Mouse (Mus musculus): ENCODE results near the gene Nagpa. TPM values are rescaled to one million over a fixed set of nuclear protein-coding genes. Genes with fewer than 3 reads are reported as not detected.
A peak's percentile ranks its signal among the peaks of the same experiment; 100 is the strongest.

Nagpa gene
- polyA plus RNA-seq, 1 experiment from 2014 or later, result 11.4 TPM

DNA sequence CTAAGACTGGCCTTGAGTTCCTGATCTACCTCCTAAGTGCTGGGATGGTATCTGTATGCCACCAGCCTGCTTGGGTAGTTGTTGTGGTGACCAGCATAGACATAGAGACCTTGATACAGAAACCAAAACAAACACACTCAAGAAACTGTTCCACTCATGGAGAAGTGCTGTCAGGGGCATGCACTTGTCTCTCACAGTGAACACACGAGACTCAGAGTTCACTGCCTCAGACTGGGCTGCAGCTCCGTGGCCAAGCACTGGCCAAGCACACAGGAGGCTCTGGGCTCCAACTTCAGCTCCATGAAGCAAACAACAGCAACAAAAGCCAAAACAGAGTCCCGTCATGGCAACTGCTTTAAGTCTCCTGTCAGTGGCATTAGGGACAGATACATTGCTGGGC lies 48.8 kb downstream of the Nagpa start:
- H3K4me3 ChIP-seq (ENCODE audit: low read depth, low read length), result no peak overlapping the region
- H3K27ac ChIP-seq (ENCODE audit: low read length), result no peak overlapping the region
- H3K9me3 ChIP-seq (replicated peaks; ENCODE audit: control insufficient read depth, low read length, poor library complexity, severe bottlenecking), result no peaks in the 10 kb centered on the region
- H3K9ac ChIP-seq (ENCODE audit: low read depth, low read length), result no peak overlapping the region
- no peak overlapping the region for H3K4me2 ChIP-seq (ENCODE audit: low read length)
- no peaks in the 10 kb centered on the region for H3K36me3 ChIP-seq (ENCODE audit: control insufficient read depth, insufficient read depth, low read length)
- peaks cover 13% of the 10 kb centered on the region for H3K4me1 ChIP-seq (ENCODE audit: control insufficient read depth, insufficient read depth, low read length)
- ATAC-seq, result no peak
- no peaks in the 10 kb centered on the region for H3K27me3 ChIP-seq (ENCODE audit: control insufficient read depth, insufficient read depth, low read depth, low read length)
- WGBS, result 68% methylated on average over 3 of the region's 3 CpGs

DNA sequence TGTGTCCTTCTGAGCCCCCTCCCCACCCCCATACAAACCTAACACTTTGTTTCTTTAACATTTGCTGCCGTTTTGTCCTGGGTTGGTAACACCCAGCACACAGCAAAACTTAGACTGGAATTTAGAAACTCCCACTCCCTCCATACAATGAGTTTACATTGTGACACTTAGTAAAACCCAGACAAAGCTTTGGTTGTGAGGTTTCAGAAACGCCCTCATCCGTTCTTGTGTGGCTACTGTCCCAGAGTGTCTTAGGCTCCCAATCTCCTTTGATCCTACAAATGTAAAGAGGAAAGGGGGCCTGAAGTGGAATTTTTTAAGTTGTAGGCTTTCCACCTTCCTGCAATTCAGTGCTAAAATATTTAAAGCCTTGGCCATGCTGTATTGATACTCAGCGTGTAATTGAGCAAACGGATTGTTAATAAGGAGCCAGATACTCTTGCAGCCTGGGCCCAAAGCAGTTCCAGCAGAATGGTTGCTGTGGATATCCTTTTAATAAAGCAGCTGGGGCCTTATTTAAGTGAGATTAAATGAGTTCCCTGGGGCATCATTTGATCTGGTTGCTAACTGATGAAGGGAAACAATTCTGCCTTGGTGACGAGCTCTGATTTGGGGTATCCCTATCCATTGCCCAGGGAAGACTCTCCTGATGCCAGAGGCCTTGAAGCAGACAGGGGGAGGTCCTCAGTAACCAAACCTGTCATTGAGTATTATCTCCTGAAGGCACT lies 50.3 kb downstream of the Nagpa start:
- Histone ChIP-seq H3K36me3 (ENCODE audit: control insufficient read depth, insufficient read depth, low read length) (no peaks in the 10 kb centered on the region), H3K27me3 (ENCODE audit: control insufficient read depth, insufficient read depth, low read depth, low read length) (no peaks in the 10 kb centered on the region), H3K4me1 (ENCODE audit: control insufficient read depth, insufficient read depth, low read length) (peaks cover 13% of the 10 kb centered on the region), H3K9ac (ENCODE audit: low read depth, low read length) (peak overlapping the region; percentile 0; the same call in 1 of the 2 replicates), H3K4me2 (ENCODE audit: low read length) (no peak overlapping the region), H3K9me3 (replicated peaks; ENCODE audit: control insufficient read depth, low read length, poor library complexity, severe bottlenecking) (no peaks in the 10 kb centered on the region), H3K27ac (ENCODE audit: low read length) (peak overlapping the region; percentile 64), H3K4me3 (ENCODE audit: low read depth, low read length) (no peak overlapping the region)
- 12% methylated on average over 6 of the region's 6 CpGs for WGBS
- peak; percentile 70; the same call in 1 of the 2 replicates for ATAC-seq

DNA sequence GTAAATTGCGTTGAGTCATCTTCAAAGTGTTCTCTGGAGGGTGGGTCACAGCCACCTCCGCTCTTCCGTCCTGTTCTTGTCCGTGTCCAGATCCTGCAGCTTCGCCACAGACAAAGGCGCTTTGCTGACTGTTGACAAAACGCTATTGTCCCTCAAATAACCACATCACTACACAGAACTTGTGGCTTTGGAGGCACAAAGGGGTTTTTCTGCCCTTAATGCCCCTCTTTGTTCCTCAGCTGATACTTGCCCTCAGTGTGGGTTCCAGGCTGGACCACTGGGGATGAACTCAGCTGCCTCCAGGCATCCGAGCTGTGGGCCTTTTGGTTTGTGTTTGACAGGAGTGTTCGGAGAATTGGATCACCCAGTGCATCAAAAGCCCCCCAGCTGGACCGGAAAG lies 53.3 kb downstream of the Nagpa start:
- Histone ChIP-seq H3K9ac (ENCODE audit: low read depth, low read length) (no peak overlapping the region), H3K9me3 (replicated peaks; ENCODE audit: control insufficient read depth, low read length, poor library complexity, severe bottlenecking) (no peaks in the 10 kb centered on the region), H3K36me3 (ENCODE audit: control insufficient read depth, insufficient read depth, low read length) (no peaks in the 10 kb centered on the region), H3K4me2 (ENCODE audit: low read length) (no peak overlapping the region), H3K4me1 (ENCODE audit: control insufficient read depth, insufficient read depth, low read length) (peaks cover 28% of the 10 kb centered on the region), H3K27me3 (ENCODE audit: control insufficient read depth, insufficient read depth, low read depth, low read length) (peaks cover 5% of the 10 kb centered on the region), H3K27ac (ENCODE audit: low read length) (no peak overlapping the region), H3K4me3 (ENCODE audit: low read depth, low read length) (no peak overlapping the region)
- ATAC-seq, result no peak
- WGBS, result 61% methylated on average over 10 of the region's 10 CpGs

DNA sequence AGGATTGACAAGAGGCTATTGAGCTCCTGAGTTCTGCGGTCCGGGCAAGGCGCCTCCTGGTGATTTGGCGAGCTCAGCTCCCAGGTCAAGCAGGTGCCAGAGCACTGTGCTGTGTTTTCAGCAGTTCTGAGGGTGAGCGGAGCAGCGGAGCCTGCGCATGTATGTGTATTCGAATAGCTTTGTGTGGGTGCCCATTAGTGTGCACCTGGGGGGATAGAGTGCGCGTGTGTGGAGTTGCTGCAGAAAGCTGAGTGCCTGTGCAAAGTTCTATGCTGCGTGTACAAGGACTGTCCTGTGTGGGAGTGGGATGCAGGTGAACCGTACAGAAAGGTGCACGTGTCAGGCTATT lies 56.8 kb downstream of the Nagpa start, which contains the start of gene Sec14l5:
Gene Sec14l5, plus strand, starts transcription at position 73 of the 349 bp plus-strand sequence.
- peak; percentile 49 for ATAC-seq
- Histone ChIP-seq H3K27ac (ENCODE audit: low read length) (no peak within 1 kb of the TSS), H3K27me3 (ENCODE audit: control insufficient read depth, insufficient read depth, low read depth, low read length) (peaks cover 5% of the 10 kb centered on the region), H3K9ac (ENCODE audit: low read depth, low read length) (peak within 1 kb of the TSS; percentile 54), H3K4me2 (ENCODE audit: low read length) (peak within 1 kb of the TSS; percentile 77), H3K36me3 (ENCODE audit: control insufficient read depth, insufficient read depth, low read length) (no peaks in the 10 kb centered on the region), H3K4me1 (ENCODE audit: control insufficient read depth, insufficient read depth, low read length) (peaks cover 15% of the 10 kb centered on the region), H3K4me3 (ENCODE audit: low read depth, low read length) (peak within 1 kb of the TSS; percentile 45), H3K9me3 (replicated peaks; ENCODE audit: control insufficient read depth, low read length, poor library complexity, severe bottlenecking) (no peaks in the 10 kb centered on the region)
- WGBS, result 20% methylated on average over 13 of the region's 13 CpGs

DNA sequence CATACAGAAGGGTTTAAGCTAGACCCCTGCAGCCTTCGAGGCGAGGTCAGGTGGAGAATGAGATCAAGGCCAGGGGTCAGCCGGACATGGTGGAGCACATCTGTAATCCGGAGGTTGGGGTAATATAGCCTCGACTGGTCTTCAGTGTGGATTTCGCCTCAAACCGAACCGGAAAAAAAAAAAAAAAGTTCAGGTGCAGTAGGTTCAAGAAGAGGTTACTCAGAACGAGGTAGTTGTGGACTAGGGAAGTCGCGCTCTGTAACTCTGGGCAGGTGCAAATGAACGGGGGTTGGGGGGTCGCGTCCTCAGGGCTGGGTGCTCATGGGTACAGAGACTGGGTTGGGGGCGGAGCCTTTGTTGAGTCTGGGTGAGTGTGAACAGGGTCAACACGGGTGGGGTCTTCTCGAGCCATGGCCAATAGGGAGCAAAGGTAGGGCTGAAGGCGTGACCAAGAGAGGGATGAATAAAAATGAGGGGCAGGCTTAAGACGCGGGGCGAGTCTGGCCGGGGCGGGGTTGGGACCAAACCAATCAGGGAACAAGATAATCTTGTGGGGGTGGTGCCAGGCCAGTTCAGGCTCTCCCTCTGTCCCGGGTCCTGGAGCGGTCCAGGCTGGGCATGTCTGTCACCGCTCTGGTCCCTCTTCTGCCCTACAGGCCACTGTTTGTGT lies 57.3 kb downstream of the Nagpa start:
- Histone ChIP-seq H3K27ac (ENCODE audit: low read length) (no peak overlapping the region), H3K4me2 (ENCODE audit: low read length) (peak overlapping the region; percentile 77), H3K9ac (ENCODE audit: low read depth, low read length) (peak overlapping the region; percentile 54), H3K27me3 (ENCODE audit: control insufficient read depth, insufficient read depth, low read depth, low read length) (peaks cover 5% of the 10 kb centered on the region), H3K4me3 (ENCODE audit: low read depth, low read length) (peak overlapping the region; percentile 45), H3K9me3 (replicated peaks; ENCODE audit: control insufficient read depth, low read length, poor library complexity, severe bottlenecking) (no peaks in the 10 kb centered on the region), H3K4me1 (ENCODE audit: control insufficient read depth, insufficient read depth, low read length) (peaks cover 15% of the 10 kb centered on the region), H3K36me3 (ENCODE audit: control insufficient read depth, insufficient read depth, low read length) (no peaks in the 10 kb centered on the region)
- ATAC-seq, result peak; percentile 91
- WGBS, result under 1% methylated on average over 26 of the region's 26 CpGs

DNA sequence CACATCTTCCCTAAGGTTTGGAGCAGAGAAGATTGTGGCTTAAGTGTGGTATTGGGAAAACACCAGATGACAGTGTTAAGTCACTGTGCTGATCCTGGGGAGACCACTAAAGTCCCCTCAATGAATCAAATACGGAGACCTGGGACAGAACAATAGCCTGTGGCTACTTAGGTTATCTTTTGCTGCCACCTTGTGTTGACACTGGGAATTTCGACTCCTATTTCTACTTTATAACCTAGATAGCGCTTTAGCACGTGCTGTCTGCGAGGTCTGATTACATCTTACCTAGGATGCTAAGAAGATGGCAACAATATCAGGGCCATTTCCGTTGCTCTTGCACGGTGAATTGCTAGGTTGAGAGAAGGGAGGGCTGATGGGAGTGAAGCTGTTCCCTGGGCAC lies 58.2 kb downstream of the Nagpa start:
- H3K9ac ChIP-seq (ENCODE audit: low read depth, low read length), result no peak overlapping the region; the same call in 1 of the 2 replicates
- peaks cover 15% of the 10 kb centered on the region for H3K4me1 ChIP-seq (ENCODE audit: control insufficient read depth, insufficient read depth, low read length)
- H3K4me3 ChIP-seq (ENCODE audit: low read depth, low read length), result peak overlapping the region; percentile 6; the same call in 1 of the 2 replicates
- ATAC-seq, result peak; percentile 39
- H3K36me3 ChIP-seq (ENCODE audit: control insufficient read depth, insufficient read depth, low read length), result no peaks in the 10 kb centered on the region
- WGBS, result under 1% methylated on average over 7 of the region's 7 CpGs
- peaks cover 5% of the 10 kb centered on the region for H3K27me3 ChIP-seq (ENCODE audit: control insufficient read depth, insufficient read depth, low read depth, low read length)
- H3K27ac ChIP-seq (ENCODE audit: low read length), result no peak overlapping the region
- peak overlapping the region; percentile 77 for H3K4me2 ChIP-seq (ENCODE audit: low read length)
- no peaks in the 10 kb centered on the region for H3K9me3 ChIP-seq (replicated peaks; ENCODE audit: control insufficient read depth, low read length, poor library complexity, severe bottlenecking)

Small RNA genes lying within 50 kb of the gene (microRNA-seq; reads per million reads assigned to microRNA genes)
- gene Gm23689, result not detected
- gene Gm26095, result not detected
- gene Mir6364, result not detected

Other genes with a start within 250 kb of the Nagpa start
- 75.1 and 78.8 TPM in 2 replicates for gene Anks3, start 239.8 kb downstream of the Nagpa start, polyA plus RNA-seq (2015; fragmentation: Nextera tagmentation; extraction: Ambion mirVana)
- gene Sept12, start 206.2 kb downstream of the Nagpa start, polyA plus RNA-seq (2015; fragmentation: Nextera tagmentation; extraction: Ambion mirVana), result not detected in 2 replicates
- 0.91 and 1.7 TPM in 2 replicates for gene Smim22, start 196.7 kb downstream of the Nagpa start, polyA plus RNA-seq (2015; fragmentation: Nextera tagmentation; extraction: Ambion mirVana)
- gene Rogdi, start 190.5 kb downstream of the Nagpa start, polyA plus RNA-seq (2015; fragmentation: Nextera tagmentation; extraction: Ambion mirVana), result 147 and 164 TPM in 2 replicates
- 194 and 204 TPM in 2 replicates for gene Glyr1, start 154.1 kb downstream of the Nagpa start, polyA plus RNA-seq (2015; fragmentation: Nextera tagmentation; extraction: Ambion mirVana)
- gene Ubn1, start 154.0 kb downstream of the Nagpa start, polyA plus RNA-seq (2015; fragmentation: Nextera tagmentation; extraction: Ambion mirVana), result 11.3 and 12.2 TPM in 2 replicates
- gene Ppl, start 71.6 kb downstream of the Nagpa start, polyA plus RNA-seq (2015; fragmentation: Nextera tagmentation; extraction: Ambion mirVana), result 0.06 and 0.11 TPM in 2 replicates
- gene Sec14l5, start 56.9 kb downstream of the Nagpa start, polyA plus RNA-seq (2015; fragmentation: Nextera tagmentation; extraction: Ambion mirVana), result 0.40 and 0.80 TPM in 2 replicates
- 15.7 and 16.3 TPM in 2 replicates for gene AU021092, start 18.3 kb upstream of the Nagpa start, polyA plus RNA-seq (2015; fragmentation: Nextera tagmentation; extraction: Ambion mirVana)
- 43.4 TPM in 2 replicates for gene Alg1, start 29.6 kb upstream of the Nagpa start, polyA plus RNA-seq (2015; fragmentation: Nextera tagmentation; extraction: Ambion mirVana)
- gene Eef2kmt, start 52.0 kb upstream of the Nagpa start, polyA plus RNA-seq (2015; fragmentation: Nextera tagmentation; extraction: Ambion mirVana), result 6.3 and 7.7 TPM in 2 replicates